Mouse (Mus musculus): ENCODE results near the gene Samd9l.
"Not testable (repeated sequence)": the region's sequence is repeated elsewhere in the genome, so short reads cannot be mapped to it uniquely, and the experiment has no call there.

- not testable (repeated sequence) for TF ChIP-seq CTCF (IDR thresholded peaks at IDR 0.05; ENCODE audit: low read depth, low read length); POLR2A (IDR thresholded peaks at IDR 0.05; ENCODE audit: borderline replicate concordance, low read depth, low read length)
These were observed 25.4 kb upstream of the Samd9l start for GRCm38 (mm10) chr6:3424613-3425277.
